Mouse (Mus musculus): Measurements from ENCODE around the gene Fblim1. TPM values are rescaled to one million over a fixed set of nuclear protein-coding genes. Genes with fewer than 3 reads are reported as not detected.

Gene Fblim1
- polyA plus RNA-seq, 1 experiment from 2014 or later = 52.8 TPM

DNA sequence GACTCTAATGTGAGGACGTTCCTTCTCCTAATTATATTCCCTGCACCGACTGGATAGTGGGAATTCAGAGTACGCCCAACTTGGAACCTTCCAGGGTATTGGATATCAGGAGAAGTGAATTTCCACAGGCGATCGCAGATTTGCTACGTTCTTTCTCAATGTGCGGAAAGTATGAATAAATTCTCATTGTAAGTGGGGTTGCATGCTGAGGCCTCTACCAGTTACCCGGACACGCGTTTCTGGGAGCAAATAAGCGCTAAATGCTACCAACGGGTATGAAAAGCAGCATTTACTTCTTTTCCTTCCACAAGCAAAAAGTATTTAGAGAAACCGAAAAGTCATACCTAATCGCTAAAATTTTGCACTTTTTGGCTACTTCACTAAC, 68.7 kb downstream of the Fblim1 start:
- H3K4me3 ChIP-seq (ENCODE audit: low read depth, low read length) = peak overlapping the region; percentile 85
- no peaks in the 10 kb centered on the region; the same call in 1 of the 2 replicates for H3K4me1 ChIP-seq (replicated peaks; ENCODE audit: control insufficient read depth, insufficient read depth, low read length)
- no peak for ATAC-seq
- TF ChIP-seq CTCF (IDR thresholded peaks at IDR 0.05; ENCODE audit: low read depth) = no peak
- H3K4me2 ChIP-seq (replicated peaks; ENCODE audit: low read depth) = peak overlapping the region; percentile 79
- WGBS = under 1% methylated on average over 14 of the region's 14 CpGs
- H3K9ac ChIP-seq (ENCODE audit: low read depth, low read length) = peak overlapping the region; percentile 94
- H3K27me3 ChIP-seq (replicated peaks; ENCODE audit: control insufficient read depth, insufficient read depth, low read length) = no peaks in the 10 kb centered on the region
- H3K9me3 ChIP-seq (ENCODE audit: control insufficient read depth) = no peaks in the 10 kb centered on the region
- H3K36me3 ChIP-seq (ENCODE audit: control insufficient read depth, insufficient read depth) = no peaks in the 10 kb centered on the region
- peak overlapping the region; percentile 62; the same call in 1 of the 2 replicates for H3K27ac ChIP-seq (ENCODE audit: low read depth, low read length)

DNA sequence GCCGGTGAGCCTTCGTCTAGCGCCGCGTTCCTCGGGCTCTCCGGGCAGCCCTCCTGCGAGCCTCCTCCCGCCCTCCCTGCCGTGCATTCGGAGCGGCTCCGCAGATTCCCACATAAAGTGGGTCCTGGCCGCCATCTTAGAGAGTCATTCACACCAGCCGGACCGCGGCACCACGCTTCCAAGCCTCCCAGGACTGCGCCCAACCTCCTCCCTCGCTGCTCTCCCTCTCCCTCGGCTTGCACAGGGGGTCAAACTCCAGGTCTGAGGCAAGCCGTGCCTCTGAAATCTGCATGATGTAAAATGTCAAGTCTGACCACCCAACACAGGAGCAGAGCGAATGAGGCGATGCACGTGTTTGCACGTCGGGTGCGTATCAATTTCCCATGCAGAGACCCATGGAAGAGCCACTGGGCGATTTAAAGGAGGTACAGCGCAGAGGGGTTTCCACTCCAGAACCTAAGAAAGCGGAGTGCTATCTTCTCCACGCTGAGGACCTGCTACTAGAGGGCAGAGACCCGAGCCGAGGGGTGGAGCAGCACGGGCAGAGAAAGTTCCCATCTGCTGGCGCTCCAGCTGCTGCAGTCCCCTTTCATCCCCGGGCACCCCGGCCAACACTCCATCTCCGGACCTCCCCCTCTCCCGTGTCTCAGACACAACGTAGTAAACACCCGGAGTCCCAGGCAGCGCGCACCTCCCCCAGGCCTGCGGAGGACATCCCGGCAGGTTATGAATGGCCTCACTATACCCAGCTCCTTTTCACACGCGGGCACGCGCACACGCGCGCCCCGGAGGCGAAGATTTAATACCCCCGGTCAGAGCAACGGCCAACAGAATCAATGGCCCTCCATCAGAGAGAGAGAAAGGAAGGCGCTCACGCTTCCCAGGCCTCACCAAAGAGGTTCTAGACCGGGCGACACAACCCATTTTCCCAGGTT, 69.3 kb downstream of the Fblim1 start:
- H3K4me2 ChIP-seq (replicated peaks; ENCODE audit: low read depth) = peak overlapping the region; percentile 79

DNA sequence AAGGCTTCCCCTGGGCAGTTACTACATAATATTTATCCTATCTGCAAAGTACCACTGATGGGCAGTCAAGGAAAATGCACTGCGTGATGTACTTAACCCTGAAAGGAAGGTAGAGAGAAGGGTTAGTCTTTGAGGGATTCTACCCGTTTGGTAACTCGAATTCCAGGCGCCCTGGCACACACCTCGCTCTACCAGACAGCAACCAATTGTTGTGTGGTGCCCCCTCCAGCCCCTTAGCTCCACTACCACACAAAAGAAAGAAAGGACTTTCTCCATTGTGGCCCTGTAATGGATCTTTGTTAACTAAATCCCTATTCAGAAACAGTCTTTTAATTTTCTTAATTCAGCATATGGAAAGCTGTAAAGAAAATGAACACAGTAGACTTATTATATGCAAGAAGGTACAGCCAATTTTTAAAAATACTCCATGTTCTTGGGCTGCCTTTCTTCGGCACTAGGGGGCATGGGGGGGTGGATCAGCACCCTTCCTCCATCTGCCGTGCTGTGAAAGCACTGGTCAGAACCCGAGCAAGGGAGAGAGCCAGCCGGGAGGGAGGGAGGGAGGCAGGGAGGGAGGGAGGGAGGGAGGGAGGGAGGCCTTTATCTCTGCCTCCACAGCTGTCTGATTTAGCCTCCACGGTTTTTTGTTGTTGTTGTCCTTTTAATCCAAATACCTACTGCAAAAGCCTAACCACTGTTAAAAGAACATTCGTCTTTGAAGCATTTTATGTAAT, 70.8 kb downstream of the Fblim1 start:
- peak overlapping the region; percentile 85; the same call in 1 of the 2 replicates for H3K4me3 ChIP-seq (ENCODE audit: low read depth, low read length)
- peak; percentile 63 for TF ChIP-seq CTCF (IDR thresholded peaks at IDR 0.05; ENCODE audit: low read depth)
- no peaks in the 10 kb centered on the region for H3K9me3 ChIP-seq (ENCODE audit: control insufficient read depth)
- H3K9ac ChIP-seq (ENCODE audit: low read depth, low read length) = no peak overlapping the region
- 0 out of 2 replicates have a peak, but pooled peaks cover 4% of the 10 kb centered on the region for H3K36me3 ChIP-seq (ENCODE audit: control insufficient read depth, insufficient read depth)
- H3K27me3 ChIP-seq (replicated peaks; ENCODE audit: control insufficient read depth, insufficient read depth, low read length) = no peaks in the 10 kb centered on the region
- ATAC-seq = no peak
- H3K4me2 ChIP-seq (replicated peaks; ENCODE audit: low read depth) = peak overlapping the region; percentile 79
- no peaks in the 10 kb centered on the region; the same call in 1 of the 2 replicates for H3K4me1 ChIP-seq (replicated peaks; ENCODE audit: control insufficient read depth, insufficient read depth, low read length)
- 0 out of 2 replicates have a peak overlapping the region, but pooled peaks have one; percentile 62 for H3K27ac ChIP-seq (ENCODE audit: low read depth, low read length)
- 33% methylated on average over 9 of the region's 11 CpGs for WGBS

More for the DNA sequence above, 69.3 kb downstream of the Fblim1 start:
- Histone ChIP-seq H3K9me3 (ENCODE audit: control insufficient read depth) (no peaks in the 10 kb centered on the region), H3K4me1 (replicated peaks; ENCODE audit: control insufficient read depth, insufficient read depth, low read length) (no peaks in the 10 kb centered on the region; the same call in 1 of the 2 replicates), H3K27ac (ENCODE audit: low read depth, low read length) (peak overlapping the region; percentile 62), H3K4me3 (ENCODE audit: low read depth, low read length) (peak overlapping the region; percentile 85), H3K9ac (ENCODE audit: low read depth, low read length) (peak overlapping the region; percentile 94), H3K27me3 (replicated peaks; ENCODE audit: control insufficient read depth, insufficient read depth, low read length) (no peaks in the 10 kb centered on the region), H3K36me3 (ENCODE audit: control insufficient read depth, insufficient read depth) (no peaks in the 10 kb centered on the region)
- no peak for ATAC-seq
- WGBS = under 1% methylated on average over 61 of the region's 61 CpGs
- TF ChIP-seq CTCF (IDR thresholded peaks at IDR 0.05; ENCODE audit: low read depth) = no peak

DNA sequence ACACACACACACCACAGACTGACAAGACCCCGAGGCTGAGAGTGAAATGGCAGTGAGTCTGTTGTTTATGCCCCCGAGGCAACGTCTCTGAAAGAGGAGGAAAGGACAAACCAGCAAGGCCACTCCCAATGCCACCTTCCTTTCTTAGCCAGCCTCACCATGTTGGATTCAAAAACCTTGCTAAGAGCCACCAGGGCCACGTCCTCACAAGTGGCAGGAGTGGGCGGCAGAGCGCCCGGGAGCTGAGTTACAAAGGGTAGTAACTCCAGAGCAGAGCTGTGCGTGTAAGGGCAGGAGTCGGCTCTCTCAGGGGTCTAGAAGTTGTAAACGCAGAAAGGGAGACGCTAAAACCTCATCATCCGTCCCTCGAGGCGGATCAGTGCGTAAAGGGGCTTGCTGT, 74.9 kb downstream of the Fblim1 start:
- TF ChIP-seq CTCF (IDR thresholded peaks at IDR 0.05; ENCODE audit: low read depth) = no peak

DNA sequence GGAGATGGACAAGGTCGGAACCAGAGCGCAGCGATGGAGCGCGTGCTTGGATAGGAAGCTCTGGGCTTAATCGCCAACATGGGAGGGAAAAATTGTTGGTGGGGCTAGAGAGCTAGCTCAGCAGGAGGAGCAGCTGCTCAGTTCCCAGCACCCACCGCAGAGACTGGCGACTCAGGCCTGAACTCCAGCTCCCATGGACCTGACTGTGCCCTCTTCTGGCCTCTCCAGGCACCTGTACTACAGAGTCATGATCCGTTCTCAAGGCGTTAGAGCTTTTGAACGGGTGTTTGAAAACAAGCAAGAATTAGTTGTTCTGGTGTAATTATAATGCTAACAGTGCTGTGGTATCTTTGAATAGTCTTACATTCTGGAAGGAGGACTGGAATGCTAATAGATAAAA, 77.0 kb downstream of the Fblim1 start:
- H3K4me2 ChIP-seq (replicated peaks; ENCODE audit: low read depth) = no peak overlapping the region
- ATAC-seq = no peak
- H3K4me3 ChIP-seq (ENCODE audit: low read depth, low read length) = no peak overlapping the region
- H3K9ac ChIP-seq (ENCODE audit: low read depth, low read length) = no peak overlapping the region
- no peaks in the 10 kb centered on the region for H3K4me1 ChIP-seq (replicated peaks; ENCODE audit: control insufficient read depth, insufficient read depth, low read length)
- peak; percentile 33 for TF ChIP-seq CTCF (IDR thresholded peaks at IDR 0.05; ENCODE audit: low read depth)
- WGBS = 90% methylated on average over 11 of the region's 11 CpGs
- H3K27ac ChIP-seq (ENCODE audit: low read depth, low read length) = no peak overlapping the region
- H3K27me3 ChIP-seq (replicated peaks; ENCODE audit: control insufficient read depth, insufficient read depth, low read length) = no peaks in the 10 kb centered on the region
- H3K36me3 ChIP-seq (ENCODE audit: control insufficient read depth, insufficient read depth) = 0 out of 2 replicates have a peak, but pooled peaks cover 5% of the 10 kb centered on the region
- H3K9me3 ChIP-seq (ENCODE audit: control insufficient read depth) = no peaks in the 10 kb centered on the region

More for the DNA sequence above, 74.9 kb downstream of the Fblim1 start:
- no peak overlapping the region for H3K4me2 ChIP-seq (replicated peaks; ENCODE audit: low read depth)
- WGBS = 75% methylated on average over 15 of the region's 15 CpGs
- no peaks in the 10 kb centered on the region for H3K9me3 ChIP-seq (ENCODE audit: control insufficient read depth)
- no peak overlapping the region for H3K4me3 ChIP-seq (ENCODE audit: low read depth, low read length)
- H3K27me3 ChIP-seq (replicated peaks; ENCODE audit: control insufficient read depth, insufficient read depth, low read length) = no peaks in the 10 kb centered on the region
- H3K4me1 ChIP-seq (replicated peaks; ENCODE audit: control insufficient read depth, insufficient read depth, low read length) = no peaks in the 10 kb centered on the region
- H3K27ac ChIP-seq (ENCODE audit: low read depth, low read length) = no peak overlapping the region
- ATAC-seq = no peak
- H3K36me3 ChIP-seq (ENCODE audit: control insufficient read depth, insufficient read depth) = 0 out of 2 replicates have a peak, but pooled peaks cover 5% of the 10 kb centered on the region
- no peak overlapping the region for H3K9ac ChIP-seq (ENCODE audit: low read depth, low read length)
